Mouse (Mus musculus): ENCODE results near the gene Per2. TPM values are rescaled to one million over a fixed set of nuclear protein-coding genes. Genes with fewer than 3 reads are reported as not detected.
A peak's percentile ranks its signal among the peaks of the same experiment; 100 is the strongest.

Gene Per2
- polyA plus RNA-seq, 1 experiment = 5.6 TPM

GRCm38 (mm10) chr1:91442350-91442990 is 16.7 kb downstream of the Per2 start:
- H3K4me1 ChIP-seq (ENCODE audit: control insufficient read depth, insufficient read depth, low read length) = peaks cover 40% of the 10 kb centered on the region
- TF ChIP-seq POLR2A (IDR thresholded peaks at IDR 0.05; ENCODE audit: low read depth, low read length) = no peak
- TF ChIP-seq CTCF (conservative IDR thresholded peaks at IDR 0.05; ENCODE audit: insufficient read depth, insufficient read length, low read depth, low read length) = no peak
- 65% methylated on average over 7 of the region's 7 CpGs for WGBS
- 0 out of 2 replicates have a peak, but pooled peaks cover 1% of the 10 kb centered on the region for H3K36me3 ChIP-seq (ENCODE audit: control insufficient read depth, insufficient read depth, low read length)
- H3K4me3 ChIP-seq (ENCODE audit: insufficient read depth, low read depth, low read length) = peak overlapping the region; percentile 35
- peak; percentile 92 for DNase-seq
- H3K27ac ChIP-seq (ENCODE audit: insufficient read depth, low read depth, low read length) = peak overlapping the region; percentile 70
- no peaks in the 10 kb centered on the region for H3K27me3 ChIP-seq (replicated peaks; ENCODE audit: control insufficient read depth, insufficient read depth, low read length)

DNA sequence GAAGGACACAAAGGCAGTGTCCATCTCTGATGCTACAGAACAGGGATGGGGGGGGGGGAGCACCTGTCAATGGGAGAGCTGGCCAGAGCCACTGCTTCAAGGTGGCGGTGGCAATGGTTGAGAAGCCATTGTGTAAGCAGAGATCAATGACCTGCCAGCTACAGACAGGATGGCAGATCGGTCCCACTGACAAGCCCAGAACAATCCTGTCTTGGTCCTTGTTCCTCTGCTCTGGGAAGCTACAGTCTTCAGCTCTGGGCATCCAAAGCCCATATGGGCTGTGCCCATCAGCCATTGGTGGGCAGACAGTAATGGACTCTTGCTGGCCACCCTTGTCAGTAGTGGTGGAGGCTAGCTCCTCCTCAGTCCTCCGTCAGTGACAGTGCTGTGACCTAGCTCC is 17.3 kb downstream of the Per2 start:
- TF ChIP-seq POLR2A (IDR thresholded peaks at IDR 0.05; ENCODE audit: low read depth, low read length) = no peak
- no peak for TF ChIP-seq CTCF (conservative IDR thresholded peaks at IDR 0.05; ENCODE audit: insufficient read depth, insufficient read length, low read depth, low read length)
- no peaks in the 10 kb centered on the region for H3K36me3 ChIP-seq (ENCODE audit: control insufficient read depth, insufficient read depth, low read length)
- peaks cover 44% of the 10 kb centered on the region for H3K4me1 ChIP-seq (ENCODE audit: control insufficient read depth, insufficient read depth, low read length)
- no peak for DNase-seq
- no peak overlapping the region for H3K4me3 ChIP-seq (ENCODE audit: insufficient read depth, low read depth, low read length)
- 97% methylated on average over 3 of the region's 3 CpGs for WGBS
- no peaks in the 10 kb centered on the region for H3K27me3 ChIP-seq (replicated peaks; ENCODE audit: control insufficient read depth, insufficient read depth, low read length)
- no peak overlapping the region for H3K27ac ChIP-seq (ENCODE audit: insufficient read depth, low read depth, low read length)

- WGBS = 71% methylated on average over 8 of the region's 8 CpGs
- H3K27ac ChIP-seq (ENCODE audit: insufficient read depth, low read depth, low read length) = peak overlapping the region; percentile 13; the same call in 1 of the 2 replicates
Observed at GRCm38 (mm10) chr1:91439776-91440175, 19.3 kb downstream of the Per2 start.

DNA sequence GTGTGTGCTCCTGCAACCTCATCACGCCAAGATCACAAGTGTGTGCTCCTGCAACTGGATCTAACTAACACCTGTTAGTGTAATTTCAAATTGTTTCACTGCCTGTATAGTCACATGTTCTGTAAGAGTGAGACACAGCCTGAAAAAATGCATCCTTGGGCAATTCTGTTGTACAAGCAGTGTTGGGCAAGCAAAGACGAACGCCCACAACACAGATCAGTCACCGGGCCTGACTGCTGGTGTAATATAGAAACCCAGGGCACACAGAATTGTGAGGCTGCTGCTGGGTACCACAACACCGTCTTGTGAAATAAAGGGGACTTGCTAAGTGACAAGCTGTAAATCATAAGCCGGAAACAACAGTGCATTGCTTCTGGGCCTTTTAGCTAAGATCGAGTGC is 21.6 kb downstream of the Per2 start:
- no peak for TF ChIP-seq CTCF (conservative IDR thresholded peaks at IDR 0.05; ENCODE audit: insufficient read depth, insufficient read length, low read depth, low read length)
- no peak for TF ChIP-seq POLR2A (IDR thresholded peaks at IDR 0.05; ENCODE audit: low read depth, low read length)
- no peak overlapping the region for H3K4me3 ChIP-seq (ENCODE audit: insufficient read depth, low read depth, low read length)
- H3K27ac ChIP-seq (ENCODE audit: insufficient read depth, low read depth, low read length) = peak overlapping the region; percentile 28
- peaks cover 37% of the 10 kb centered on the region for H3K4me1 ChIP-seq (ENCODE audit: control insufficient read depth, insufficient read depth, low read length)
- peaks cover 2% of the 10 kb centered on the region; the same call in 1 of the 2 replicates for H3K36me3 ChIP-seq (ENCODE audit: control insufficient read depth, insufficient read depth, low read length)
- WGBS = 67% methylated on average over 7 of the region's 7 CpGs
- DNase-seq = no peak
- no peaks in the 10 kb centered on the region for H3K27me3 ChIP-seq (replicated peaks; ENCODE audit: control insufficient read depth, insufficient read depth, low read length)

More at GRCm38 (mm10) chr1:91439776-91440175, 19.3 kb downstream of the Per2 start:
- H3K4me3 ChIP-seq (ENCODE audit: insufficient read depth, low read depth, low read length) = no peak overlapping the region
- TF ChIP-seq CTCF (conservative IDR thresholded peaks at IDR 0.05; ENCODE audit: insufficient read depth, insufficient read length, low read depth, low read length) = peak; percentile 32; the same call in 1 of the 2 replicates
- TF ChIP-seq POLR2A (IDR thresholded peaks at IDR 0.05; ENCODE audit: low read depth, low read length) = no peak
- no peaks in the 10 kb centered on the region for H3K27me3 ChIP-seq (replicated peaks; ENCODE audit: control insufficient read depth, insufficient read depth, low read length)
- peak; percentile 64 for DNase-seq
- peaks cover 42% of the 10 kb centered on the region for H3K4me1 ChIP-seq (ENCODE audit: control insufficient read depth, insufficient read depth, low read length)
- H3K36me3 ChIP-seq (ENCODE audit: control insufficient read depth, insufficient read depth, low read length) = no peaks in the 10 kb centered on the region

DNA sequence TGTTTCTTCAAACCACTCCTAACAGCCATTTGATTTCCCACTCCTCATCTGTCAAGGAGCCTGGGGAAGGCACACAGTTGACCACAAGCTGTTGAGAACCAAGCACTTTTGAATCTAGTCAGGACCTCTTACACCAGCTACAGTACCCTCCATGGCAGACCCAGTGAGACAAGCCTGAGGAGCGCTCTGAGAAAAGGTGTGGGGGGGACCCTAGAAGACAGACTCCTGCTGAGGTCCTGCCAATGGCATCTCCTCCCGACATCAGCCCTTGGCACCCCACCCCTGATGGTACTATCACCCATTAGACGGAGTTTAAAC is 22.1 kb downstream of the Per2 start:
- TF ChIP-seq POLR2A (IDR thresholded peaks at IDR 0.05; ENCODE audit: low read depth, low read length) (no peak), CTCF (conservative IDR thresholded peaks at IDR 0.05; ENCODE audit: insufficient read depth, insufficient read length, low read depth, low read length) (no peak)
- no peak for DNase-seq
- H3K4me3 ChIP-seq (ENCODE audit: insufficient read depth, low read depth, low read length) = no peak overlapping the region
- peak overlapping the region; percentile 91 for H3K27ac ChIP-seq (ENCODE audit: insufficient read depth, low read depth, low read length)
- H3K4me1 ChIP-seq (ENCODE audit: control insufficient read depth, insufficient read depth, low read length) = peaks cover 37% of the 10 kb centered on the region
- H3K27me3 ChIP-seq (replicated peaks; ENCODE audit: control insufficient read depth, insufficient read depth, low read length) = no peaks in the 10 kb centered on the region
- peaks cover 4% of the 10 kb centered on the region; the same call in 1 of the 2 replicates for H3K36me3 ChIP-seq (ENCODE audit: control insufficient read depth, insufficient read depth, low read length)
- 89% methylated on average over 3 of the region's 3 CpGs for WGBS

- H3K4me1 ChIP-seq (ENCODE audit: control insufficient read depth, insufficient read depth, low read length) = peaks cover 33% of the 10 kb centered on the region
- TF ChIP-seq POLR2A (IDR thresholded peaks at IDR 0.05; ENCODE audit: low read depth, low read length) (no peak), CTCF (conservative IDR thresholded peaks at IDR 0.05; ENCODE audit: insufficient read depth, insufficient read length, low read depth, low read length) (no peak)
- WGBS = 24% methylated on average over 6 of the region's 6 CpGs
- H3K36me3 ChIP-seq (ENCODE audit: control insufficient read depth, insufficient read depth, low read length) = peaks cover 4% of the 10 kb centered on the region; the same call in 1 of the 2 replicates
- DNase-seq = peak; percentile 97
- H3K4me3 ChIP-seq (ENCODE audit: insufficient read depth, low read depth, low read length) = no peak overlapping the region
- peak overlapping the region; percentile 91 for H3K27ac ChIP-seq (ENCODE audit: insufficient read depth, low read depth, low read length)
- H3K27me3 ChIP-seq (replicated peaks; ENCODE audit: control insufficient read depth, insufficient read depth, low read length) = no peaks in the 10 kb centered on the region
Observed at GRCm38 (mm10) chr1:91436380-91437082, 22.6 kb downstream of the Per2 start.

- TF ChIP-seq POLR2A (IDR thresholded peaks at IDR 0.05; ENCODE audit: low read depth, low read length) (no peak), CTCF (conservative IDR thresholded peaks at IDR 0.05; ENCODE audit: insufficient read depth, insufficient read length, low read depth, low read length) (no peak)
- Histone ChIP-seq H3K27ac (ENCODE audit: insufficient read depth, low read depth, low read length) (peak overlapping the region; percentile 91), H3K4me1 (ENCODE audit: control insufficient read depth, insufficient read depth, low read length) (peaks cover 33% of the 10 kb centered on the region), H3K36me3 (ENCODE audit: control insufficient read depth, insufficient read depth, low read length) (peaks cover 4% of the 10 kb centered on the region; the same call in 1 of the 2 replicates), H3K27me3 (replicated peaks; ENCODE audit: control insufficient read depth, insufficient read depth, low read length) (no peaks in the 10 kb centered on the region), H3K4me3 (ENCODE audit: insufficient read depth, low read depth, low read length) (no peak overlapping the region)
- WGBS = 78% methylated on average over 13 of the region's 13 CpGs
- DNase-seq = no peak
Observed at GRCm38 (mm10) chr1:91435606-91436130, 23.5 kb downstream of the Per2 start.
